Comparison of ENCODE assay signal across 8 mouse cellular contexts in the genomic region with DNA sequence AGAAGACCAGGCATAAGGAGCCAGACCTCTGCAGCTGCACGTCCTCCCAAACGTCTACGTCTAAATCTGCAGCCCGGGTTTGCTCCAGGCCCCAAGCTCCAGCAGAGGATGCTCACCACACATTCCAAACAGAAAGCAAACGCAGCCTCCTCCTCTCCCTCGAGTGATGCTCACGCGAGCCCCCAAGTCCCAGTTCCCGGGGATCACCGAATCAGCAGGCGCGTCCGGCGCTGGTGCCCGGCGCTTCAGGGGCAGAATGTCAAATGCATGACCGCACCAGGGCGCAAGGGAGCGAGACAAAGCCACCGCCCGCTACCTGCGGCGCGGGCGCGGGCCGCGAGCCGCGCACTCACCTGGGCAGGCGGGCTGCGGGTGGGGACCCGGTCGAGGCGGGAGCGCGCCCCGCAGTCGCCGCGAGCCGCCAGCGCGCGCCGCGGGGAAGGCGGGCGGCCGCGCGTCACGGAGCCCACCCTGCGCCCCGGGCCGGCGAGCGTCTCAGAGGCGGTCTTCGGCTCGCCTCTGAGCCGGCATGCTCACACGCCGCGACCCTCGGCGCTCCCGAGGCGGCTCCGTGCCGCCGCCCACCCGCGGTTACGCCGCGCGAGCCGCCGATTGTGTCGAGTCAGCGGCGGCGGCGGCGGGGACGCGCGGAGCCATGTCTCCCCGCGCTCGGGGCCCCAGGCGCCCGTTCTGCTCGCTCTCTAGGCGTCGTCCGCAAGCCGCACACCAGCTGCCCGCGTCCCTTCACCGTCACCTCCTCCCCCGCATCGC. TPM values are rescaled to one million over a fixed set of nuclear protein-coding genes. Genes with fewer than 3 reads are reported as not detected.
DNase-seq lines count a peak whose midpoint lies in the region; ATAC-seq and TF ChIP-seq lines count a peak whose summit lies in the region.

No protein-coding gene starts in this region.

- no peaks in the 10 kb centered on the region for H3K27me3 ChIP-seq in lung, postnatal 0 days (replicated peaks; ENCODE audit: insufficient read depth, low read length)

- no peak for TF ChIP-seq EP300 in lung, postnatal 0 days (IDR thresholded peaks at IDR 0.05)

- peak overlapping the region; percentile 77 for H3K4me3 ChIP-seq in lung, postnatal 0 days (ENCODE audit: low read depth, low read length)

- DNase-seq in Muller cell, postnatal 12 days (ENCODE audit: inconsistent ontology term) = peak; percentile 56
- DNase-seq in cerebellum, adult 9-10 months = peak; percentile 82
- DNase-seq in frontal cortex, adult 2 months (ENCODE audit: extremely low spot score in 1 of 2, low spot score in 1 of 2) = peak; percentile 58 to 67
- DNase-seq in layer of hippocampus, postnatal 14 days (ENCODE audit: low spot score in 2 of 2) = peak; percentile 65 to 76
- peak; percentile 42 for DNase-seq in lung, postnatal 0 days (ENCODE audit: low spot score)
- DNase-seq in retina, postnatal 7 days (ENCODE audit: low read depth, low spot score) = peak; percentile 23

- no peaks in the 10 kb centered on the region for H3K36me3 ChIP-seq in lung, postnatal 0 days (ENCODE audit: insufficient read depth, low read length)

- peak overlapping the region; percentile 96 for H3K4me2 ChIP-seq in lung, postnatal 0 days (replicated peaks; ENCODE audit: low read depth, low read length)

- WGBS in lung, postnatal 0 days = 1% methylated on average over 51 of the region's 104 CpGs

- no peaks in the 10 kb centered on the region for H3K9me3 ChIP-seq in lung, postnatal 0 days (ENCODE audit: low read length)

- no peak; the same call in 1 of the 2 replicates for TF ChIP-seq CTCF in lung, postnatal 0 days (IDR thresholded peaks at IDR 0.05)

- ATAC-seq in hematopoietic stem cell, adult 5-6 weeks (replicated peaks in 1 of 2; ENCODE audit: insufficient read depth in 1 of 2, low FRiP score in 2 of 2, low TSS enrichment in 1 of 2, low read depth in 1 of 2, poor library complexity in 2 of 2, severe bottlenecking in 2 of 2) = peak; percentile 42 to 71; a peak in 2 of 4 replicates
- peak; percentile 73 for ATAC-seq in lung, postnatal 0 days
- no peak for ATAC-seq in monocyte, adult 5-6 weeks (replicated peaks; ENCODE audit: insufficient number of reproducible peaks, low FRiP score, low TSS enrichment, poor library complexity, severe bottlenecking)

- peak overlapping the region; percentile 32; the same call in 1 of the 2 replicates for H3K9ac ChIP-seq in lung, postnatal 0 days (replicated peaks; ENCODE audit: low read depth)

- H3K4me1 ChIP-seq in lung, postnatal 0 days (ENCODE audit: insufficient read depth, low read depth, low read length) = no peaks in the 10 kb centered on the region

- H3K27ac ChIP-seq in lung, postnatal 0 days (ENCODE audit: low read length) = no peak overlapping the region

RNA-seq across cellular contexts. Expression of a gene that starts 0.6 kb away (rescaled TPM):
- polyA plus RNA-seq in frontal cortex, adult 2 months (2012; rRNA removed) = 7.8 and 8.3 TPM in 2 replicates
- total RNA-seq in hematopoietic stem cell, adult 5-6 weeks (2017) = not detected in 2 replicates
- total RNA-seq in layer of hippocampus, postnatal 14 days (2021) = 10 to 100 TPM; 25.9 to 26.7 TPM
- 4.8 and 5.1 TPM in 2 replicates for polyA plus RNA-seq in lung, postnatal 0 days (2015; fragmentation: Nextera tagmentation; extraction: Ambion mirVana)
- 0.10 to 0.11 TPM in 2 of 3 replicates, not detected in the other for total RNA-seq in monocyte, adult 5-6 weeks (2017)

RNA-seq across cellular contexts. Expression of a gene that starts 56.1 kb away (rescaled TPM):
- 0.10 and 0.15 TPM in 2 replicates for polyA plus RNA-seq in frontal cortex, adult 2 months (2012; rRNA removed)
- total RNA-seq in hematopoietic stem cell, adult 5-6 weeks (2017) = 1.3 and 1.6 TPM in 2 replicates
- under 1 TPM in 1 of 2 experiments, not detected in 1; 0.50 TPM for total RNA-seq in layer of hippocampus, postnatal 14 days (2021)
- polyA plus RNA-seq in lung, postnatal 0 days (2015; fragmentation: Nextera tagmentation; extraction: Ambion mirVana) = 0.31 and 0.38 TPM in 2 replicates
- total RNA-seq in monocyte, adult 5-6 weeks (2017) = 0.57 to 0.64 TPM in 2 of 3 replicates, not detected in the other

Comparison
In these comparisons a context has a peak if more than half of its experiments do, and no peak if none do; other contexts are left out.
1. DNase-seq: peak in every context shown above with its lines; median percentile 82 in cerebellum, adult 9-10 months; 70 in layer of hippocampus, postnatal 14 days; 62 in frontal cortex, adult 2 months; 56 in Muller cell, postnatal 12 days; 42 in lung, postnatal 0 days; 23 in retina, postnatal 7 days.
2. RNA of a gene that starts 0.6 kb away (total RNA-seq): 25.9 to 26.7 TPM in layer of hippocampus, postnatal 14 days; not detected in hematopoietic stem cell, adult 5-6 weeks and 0.10 to 0.11 TPM in monocyte, adult 5-6 weeks; every median in the first group is over 10 times any median in the second.